Mouse (Mus musculus): ENCODE measurements around the gene Gm10128. TPM values are rescaled to one million over a fixed set of nuclear protein-coding genes. Genes with fewer than 3 reads are reported as not detected.
"Not testable (repeated sequence)": the region's sequence is repeated elsewhere in the genome, so short reads cannot be mapped to it uniquely, and the experiment has no call there.

The Gm10128 gene
- not detected for total RNA-seq (2021)

GRCm38 (mm10) chr14:7643872-7644271, at the start of gene Gm10128:
Gm10128 (minus strand) TSS chr14:7643972.
- DNase-seq = not testable (repeated sequence)

- not testable (repeated sequence) for DNase-seq
Observed at GRCm38 (mm10) chr14:7681170-7681569, 37.4 kb upstream of the Gm10128 start.

- DNase-seq = not testable (repeated sequence)
Observed at GRCm38 (mm10) chr14:7662491-7662890, 18.7 kb upstream of the Gm10128 start.

GRCm38 (mm10) chr14:7658101-7659074, 14.6 kb upstream of the Gm10128 start:
- peak in 1 of 2 experiments; percentile 1 for DNase-seq

- DNase-seq = not testable (repeated sequence)
Observed at GRCm38 (mm10) chr14:7657456-7657855, 13.7 kb upstream of the Gm10128 start.

GRCm38 (mm10) chr14:7595492-7595891, 48.3 kb downstream of the Gm10128 start, which contains the start of gene Gm10338:
Gm10338 (minus strand) TSS chr14:7595592.
- not testable (repeated sequence) for DNase-seq

Other genes starting within 250 kb of the Gm10128 start
- not detected for gene Gm3755, start 193.1 kb downstream of the Gm10128 start, total RNA-seq (2021)
- not detected for gene Gm3752, start 160.2 kb downstream of the Gm10128 start, total RNA-seq (2021)
- 1 to 10 TPM; 8.8 to 9.8 TPM for gene Gm3558, start 75.4 kb downstream of the Gm10128 start, total RNA-seq (2021)
- not detected for gene Gm10338, start 48.4 kb downstream of the Gm10128 start, total RNA-seq (2021)
- not detected for gene Gm26661, start 147.6 kb upstream of the Gm10128 start, total RNA-seq (2021)
- 10 to 100 TPM; 37.0 to 73.4 TPM for gene Flnb, start 174.0 kb upstream of the Gm10128 start, total RNA-seq (2021)

Measured in layer of hippocampus, postnatal 36 days (tissue).